Mouse (Mus musculus) embryonic facial prominence, embryonic 14.5 days (tissue): ENCODE measurements around the gene Zbtb8a. TPM values are rescaled to one million over a fixed set of nuclear protein-coding genes. Genes with fewer than 3 reads are reported as not detected.

Source experiments
- ATAC-seq: fragments of 200-750 bp; cut with Nextera tagmentation; 2 replicates; pipeline ENCODE4 v1.8.0; 2017; ENCODE audit warnings: low read depth, moderate number of reproducible peaks, moderate TSS enrichment
- DNase-seq: peaks from one replicate; pipeline ENCODE4 v3.0.0-alpha.2; 2015; ENCODE audit warnings: low spot score
- H3K27ac ChIP-seq: fragments of 300-500 bp; sonication (generic); replicated peaks from 2 replicates; pipeline ENCODE4 v1.5.1; 2014; ENCODE audit warnings: low read depth, mild to moderate bottlenecking, low read length, moderate library complexity
- H3K27me3 ChIP-seq: fragments of 300-500 bp; sonication (generic); replicated peaks from 2 replicates; pipeline ENCODE4 v1.6.1; 2014; ENCODE audit warnings: low read length; ENCODE audit not compliant: control insufficient read depth, insufficient read depth
- H3K36me3 ChIP-seq: fragments of 300-500 bp; sonication (generic); 2 replicates; pipeline ENCODE4 v1.6.1; 2014; ENCODE audit warnings: low read length, mixed read lengths; ENCODE audit not compliant: control insufficient read depth, insufficient read depth
- H3K4me1 ChIP-seq: fragments of 300-500 bp; sonication (generic); 2 replicates; pipeline ENCODE4 v1.6.1; 2014; ENCODE audit warnings: antibody characterized with exemption, low read length; ENCODE audit not compliant: control insufficient read depth, insufficient read depth
- H3K4me2 ChIP-seq: fragments of 300-500 bp; sonication (generic); 2 replicates; pipeline ENCODE4 v1.6.1; 2014; ENCODE audit warnings: low read depth, mild to moderate bottlenecking, low read length, moderate library complexity, mixed read lengths
- H3K4me3 ChIP-seq: fragments of 300-500 bp; sonication (generic); 2 replicates; pipeline ENCODE4 v1.5.1; 2014; ENCODE audit warnings: low read depth, mild to moderate bottlenecking, low read length
- H3K9ac ChIP-seq: fragments of 300-500 bp; sonication (generic); 2 replicates; pipeline ENCODE4 v1.6.1; 2014; ENCODE audit warnings: low read depth, mild to moderate bottlenecking, low read length, moderate library complexity, mixed read lengths
- H3K9me3 ChIP-seq: fragments of 300-500 bp; sonication (generic); 2 replicates; pipeline ENCODE4 v1.6.1; 2016; ENCODE audit warnings: low read length; ENCODE audit not compliant: control insufficient read depth
- WGBS: fragments of 180-500 bp; shearing (Covaris S2); extraction: QIAGEN DNeasy Blood & Tissue Kit; methylation state at CpG from one replicate; pipeline ENCODE4 v1.1.7; 2014; 5-methylcytosine and 5-hydroxymethylcytosine counted together
- polyA plus RNA-seq: library from polyadenylated mRNA; unstranded; fragments of >200 nt; fragmentation: Nextera tagmentation; extraction: Ambion mirVana; gene quantifications from 2 replicates; pipeline ENCODE4 v1.2.1, GENCODE M21; 2014

Gene Zbtb8a
- polyA plus RNA-seq, 1 experiment from 2014 or later, result 4.6 TPM

DNA sequence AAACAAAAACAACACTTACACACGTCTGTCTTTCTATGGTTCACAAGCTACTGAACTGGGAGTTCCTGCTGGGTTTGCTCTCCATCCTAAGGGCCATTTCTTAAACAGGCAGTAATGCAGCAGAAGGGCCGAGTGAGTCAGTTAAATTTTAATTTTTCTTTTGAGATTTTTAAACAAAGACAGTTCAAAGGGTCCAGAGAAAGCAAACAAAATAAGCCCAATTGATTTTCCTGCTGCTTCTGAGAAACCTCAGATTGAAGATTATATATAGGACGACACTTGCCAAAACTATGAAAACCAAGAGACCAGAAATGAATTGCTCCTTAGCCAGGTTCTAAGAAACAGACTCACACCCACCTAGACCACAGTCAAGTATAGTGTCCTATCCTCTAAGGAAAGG, 64.0 kb downstream of the Zbtb8a start:
- H3K9ac ChIP-seq, result no peak overlapping the region
- no peaks in the 10 kb centered on the region for H3K27me3 ChIP-seq
- DNase-seq, result no peak
- ATAC-seq, result no peak
- no peak overlapping the region for H3K4me3 ChIP-seq
- WGBS, result 89% methylated on average over 3 of the region's 3 CpGs
- H3K4me1 ChIP-seq, result no peaks in the 10 kb centered on the region
- H3K36me3 ChIP-seq, result peaks cover 98% of the 10 kb centered on the region
- H3K4me2 ChIP-seq, result no peak overlapping the region
- H3K9me3 ChIP-seq, result no peaks in the 10 kb centered on the region
- H3K27ac ChIP-seq, result no peak overlapping the region

DNA sequence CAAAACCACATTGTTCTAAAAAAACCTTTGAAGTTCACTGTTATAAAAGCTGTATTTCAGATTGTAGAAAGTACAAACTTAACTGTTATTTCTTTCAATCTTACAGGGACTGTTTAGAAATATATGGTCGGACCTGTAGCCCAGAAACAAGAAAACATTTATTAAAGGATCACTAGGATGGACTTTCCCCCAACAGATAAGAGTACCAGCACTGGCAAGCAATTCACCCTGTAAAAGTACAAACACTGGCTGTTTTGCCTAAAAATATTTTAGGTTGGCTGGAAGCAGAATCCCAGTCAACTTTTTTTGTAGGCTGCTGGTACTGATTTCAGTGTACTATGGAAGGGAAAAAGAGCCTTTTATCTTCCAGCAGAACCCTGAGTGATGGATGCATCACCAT, 70.0 kb downstream of the Zbtb8a start:
- no peak overlapping the region for H3K9ac ChIP-seq
- H3K4me1 ChIP-seq, result no peaks in the 10 kb centered on the region
- no peak for DNase-seq
- H3K9me3 ChIP-seq, result no peaks in the 10 kb centered on the region
- H3K27me3 ChIP-seq, result no peaks in the 10 kb centered on the region
- 93% methylated on average over 1 of the region's 1 CpGs for WGBS
- no peak overlapping the region for H3K4me3 ChIP-seq
- peaks cover 74% of the 10 kb centered on the region for H3K36me3 ChIP-seq
- no peak overlapping the region for H3K27ac ChIP-seq
- no peak for ATAC-seq
- H3K4me2 ChIP-seq, result no peak overlapping the region

GRCm38 (mm10) chr4:129304306-129304705, 73.6 kb downstream of the Zbtb8a start:
- H3K4me3 ChIP-seq, result no peak overlapping the region
- WGBS, result 61% methylated on average over 1 of the region's 1 CpGs

DNA sequence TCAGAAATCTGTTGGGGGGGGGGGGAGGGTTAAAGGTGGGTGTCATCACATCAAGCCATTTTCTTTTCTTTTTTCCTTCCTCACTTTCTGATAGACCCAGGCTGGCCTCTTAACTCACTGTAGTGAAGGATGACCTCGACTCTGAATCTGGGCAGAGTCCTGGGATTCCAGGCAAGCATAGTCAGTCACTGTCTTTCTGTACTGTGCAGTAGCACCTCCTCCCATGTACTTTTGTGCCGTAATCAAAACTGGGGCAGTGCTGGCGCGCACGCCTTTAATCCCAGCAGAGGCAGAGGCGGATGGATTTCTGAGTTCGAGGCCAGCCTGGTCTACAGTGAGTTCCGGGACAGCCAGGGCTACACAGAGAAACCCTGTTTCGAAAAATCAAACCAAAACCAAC, 74.1 kb downstream of the Zbtb8a start:
- ATAC-seq, result peak; percentile 45; the same call in 1 of the 2 replicates
- Histone ChIP-seq H3K4me1 (0 out of 2 replicates have a peak, but pooled peaks cover 2% of the 10 kb centered on the region), H3K36me3 (peaks cover 34% of the 10 kb centered on the region), H3K27ac (no peak overlapping the region; the same call in 1 of the 2 replicates), H3K4me3 (no peak overlapping the region), H3K9ac (no peak overlapping the region), H3K9me3 (peaks cover 4% of the 10 kb centered on the region; the same call in 1 of the 2 replicates), H3K27me3 (no peaks in the 10 kb centered on the region), H3K4me2 (no peak overlapping the region)
- DNase-seq, result no peak
- WGBS, result 78% methylated on average over 9 of the region's 9 CpGs

More at GRCm38 (mm10) chr4:129304306-129304705, 73.6 kb downstream of the Zbtb8a start:
- H3K36me3 ChIP-seq, result peaks cover 39% of the 10 kb centered on the region
- no peak overlapping the region for H3K4me2 ChIP-seq
- H3K27me3 ChIP-seq, result no peaks in the 10 kb centered on the region
- DNase-seq (peak; percentile 17), ATAC-seq (no peak)
- H3K9me3 ChIP-seq, result peaks cover 4% of the 10 kb centered on the region; the same call in 1 of the 2 replicates
- no peaks in the 10 kb centered on the region for H3K4me1 ChIP-seq
- H3K27ac ChIP-seq, result no peak overlapping the region
- H3K9ac ChIP-seq, result no peak overlapping the region

Other genes with a start within 250 kb of the Zbtb8a start
- gene Fndc5, start 241.1 kb downstream of the Zbtb8a start, polyA plus RNA-seq, result 28.4 and 29.1 TPM in 2 replicates
- gene S100pbp, start 188.4 kb downstream of the Zbtb8a start, polyA plus RNA-seq, result 12.6 and 15.5 TPM in 2 replicates
- 74.9 and 78.3 TPM in 2 replicates for gene Yars, start 188.4 kb downstream of the Zbtb8a start, polyA plus RNA-seq
- 6.1 and 6.2 TPM in 2 replicates for gene C77080, start 116.7 kb downstream of the Zbtb8a start, polyA plus RNA-seq
- gene Sync, start 90.5 kb downstream of the Zbtb8a start, polyA plus RNA-seq, result 7.9 and 11.7 TPM in 2 replicates
- gene Rbbp4, start 42.7 kb downstream of the Zbtb8a start, polyA plus RNA-seq, result 304 and 320 TPM in 2 replicates
- 37.1 and 45.0 TPM in 2 replicates for gene Zbtb8os, start 42.4 kb downstream of the Zbtb8a start, polyA plus RNA-seq
- gene Zbtb8b, start 62.7 kb upstream of the Zbtb8a start, polyA plus RNA-seq, result 1.3 TPM in 2 replicates
- gene Bsdc1, start 83.5 kb upstream of the Zbtb8a start, polyA plus RNA-seq, result 27.7 and 29.0 TPM in 2 replicates
- not detected in 2 replicates for gene Tssk3, start 112.9 kb upstream of the Zbtb8a start, polyA plus RNA-seq
- not detected in 2 replicates for gene Fam229a, start 113.1 kb upstream of the Zbtb8a start, polyA plus RNA-seq
- gene Marcksl1, start 135.5 kb upstream of the Zbtb8a start, polyA plus RNA-seq, result 488 and 603 TPM in 2 replicates
- gene Hdac1, start 164.6 kb upstream of the Zbtb8a start, polyA plus RNA-seq, result 179 and 200 TPM in 2 replicates
- 4.7 and 6.4 TPM in 2 replicates for gene Lck, start 195.5 kb upstream of the Zbtb8a start, polyA plus RNA-seq
- gene Fam167b, start 200.4 kb upstream of the Zbtb8a start, polyA plus RNA-seq, result 6.4 and 6.9 TPM in 2 replicates
- 288 and 308 TPM in 2 replicates for gene Eif3i, start 222.5 kb upstream of the Zbtb8a start, polyA plus RNA-seq
- 166 and 174 TPM in 2 replicates for gene Tmem234, start 222.6 kb upstream of the Zbtb8a start, polyA plus RNA-seq
- gene Dcdc2b, start 236.1 kb upstream of the Zbtb8a start, polyA plus RNA-seq, result 1.7 and 2.4 TPM in 2 replicates
- 26.6 and 29.3 TPM in 2 replicates for gene Iqcc, start 241.0 kb upstream of the Zbtb8a start, polyA plus RNA-seq
- gene Ccdc28b, start 245.8 kb upstream of the Zbtb8a start, polyA plus RNA-seq, result 49.7 and 50.5 TPM in 2 replicates